Mouse (Mus musculus): ENCODE data around the gene Rhcg. TPM values are rescaled to one million over a fixed set of nuclear protein-coding genes. Genes with fewer than 3 reads are reported as not detected.
A peak's percentile ranks its signal among the peaks of the same experiment; 100 is the strongest.

Rhcg gene
- polyA plus RNA-seq, 2 experiments = 0.03 TPM; not detected in 1

- H3K9ac ChIP-seq (replicated peaks) = peak within 1 kb of the TSS; percentile 88
- H3K4me1 ChIP-seq (replicated peaks; ENCODE audit: control insufficient read depth in 2 of 2, insufficient read depth in 2 of 2, low read length in 1 of 2) = peaks cover 12 to 16% of the 10 kb centered on the region in 2 experiments
- peaks cover 15% of the 10 kb centered on the region for H3K36me3 ChIP-seq (replicated peaks; ENCODE audit: control insufficient read depth, insufficient read depth, low read depth)
- ATAC-seq (ENCODE audit: insufficient read depth) = peak; percentile 99
- DNase-seq (ENCODE audit: low read depth in 3 of 3, low spot score in 3 of 3) = peak; percentile 97 to 98 (median 97)
- H3K27ac ChIP-seq = no peak within 1 kb of the TSS
- peak within 1 kb of the TSS; percentile 83 to 88 for H3K4me3 ChIP-seq (ENCODE audit: insufficient read depth in 1 of 2, low read depth in 2 of 2, low read length in 2 of 2)
- peak within 1 kb of the TSS; percentile 91 for H3K4me2 ChIP-seq (ENCODE audit: low read depth)
- TF ChIP-seq CTCF (IDR thresholded peaks at IDR 0.05; ENCODE audit: low read depth) = no peak
- under 1% methylated on average over 39 of the region's 39 CpGs for WGBS (ENCODE audit: insufficient replicate concordance)
- no peaks in the 10 kb centered on the region for H3K27me3 ChIP-seq (ENCODE audit: control insufficient read depth, insufficient read depth, low read length)
- H3K9me3 ChIP-seq (ENCODE audit: control insufficient read depth, low read length) = no peaks in the 10 kb centered on the region
Observed at GRCm38 (mm10) chr7:79659578-79660290, 42.3 kb upstream of the Rhcg start, which contains the start of gene Ticrr. Ticrr (plus strand) TSS chr7:79660196.

GRCm38 (mm10) chr7:79654586-79654985 is 37.1 kb upstream of the Rhcg start:
- 36% methylated on average over 1 of the region's 1 CpGs for WGBS (ENCODE audit: insufficient replicate concordance)

GRCm38 (mm10) chr7:79654185-79654584 is 36.7 kb upstream of the Rhcg start:
- DNase-seq (ENCODE audit: low read depth in 3 of 3, low spot score in 3 of 3) (no peak), ATAC-seq (ENCODE audit: insufficient read depth) (no peak)
- TF ChIP-seq EP300 (IDR thresholded peaks at IDR 0.05; ENCODE audit: low read depth) = no peak
- TF ChIP-seq CTCF (IDR thresholded peaks at IDR 0.05; ENCODE audit: low read depth) = no peak
- Histone ChIP-seq H3K9me3 (ENCODE audit: control insufficient read depth, low read length) (no peaks in the 10 kb centered on the region), H3K4me1 (replicated peaks; ENCODE audit: control insufficient read depth in 2 of 2, insufficient read depth in 2 of 2, low read length in 1 of 2) (peaks cover 3 to 5% of the 10 kb centered on the region in 2 experiments), H3K4me2 (ENCODE audit: low read depth) (no peak overlapping the region), H3K9ac (replicated peaks) (no peak overlapping the region), H3K4me3 (ENCODE audit: insufficient read depth in 1 of 2, low read depth in 2 of 2, low read length in 2 of 2) (no peak overlapping the region), H3K27ac (no peak overlapping the region), H3K36me3 (replicated peaks; ENCODE audit: control insufficient read depth, insufficient read depth, low read depth) (no peaks in the 10 kb centered on the region), H3K27me3 (ENCODE audit: control insufficient read depth, insufficient read depth, low read length) (no peaks in the 10 kb centered on the region)
- 64% methylated on average over 1 of the region's 1 CpGs for WGBS (ENCODE audit: insufficient replicate concordance)

More at GRCm38 (mm10) chr7:79654586-79654985, 37.1 kb upstream of the Rhcg start:
- Histone ChIP-seq H3K4me1 (replicated peaks; ENCODE audit: control insufficient read depth in 2 of 2, insufficient read depth in 2 of 2, low read length in 1 of 2) (peaks cover 5 to 7% of the 10 kb centered on the region in 2 experiments), H3K4me3 (ENCODE audit: insufficient read depth in 1 of 2, low read depth in 2 of 2, low read length in 2 of 2) (no peak overlapping the region), H3K36me3 (replicated peaks; ENCODE audit: control insufficient read depth, insufficient read depth, low read depth) (no peaks in the 10 kb centered on the region), H3K9me3 (ENCODE audit: control insufficient read depth, low read length) (no peaks in the 10 kb centered on the region), H3K4me2 (ENCODE audit: low read depth) (no peak overlapping the region), H3K27me3 (ENCODE audit: control insufficient read depth, insufficient read depth, low read length) (no peaks in the 10 kb centered on the region), H3K9ac (replicated peaks) (no peak overlapping the region), H3K27ac (no peak overlapping the region)
- TF ChIP-seq CTCF (IDR thresholded peaks at IDR 0.05; ENCODE audit: low read depth) = no peak
- TF ChIP-seq EP300 (IDR thresholded peaks at IDR 0.05; ENCODE audit: low read depth) = no peak
- DNase-seq (ENCODE audit: low read depth in 3 of 3, low spot score in 3 of 3) (no peak), ATAC-seq (ENCODE audit: insufficient read depth) (no peak)

GRCm38 (mm10) chr7:79649005-79649404 is 31.5 kb upstream of the Rhcg start:
- Histone ChIP-seq H3K9ac (replicated peaks) (no peak overlapping the region), H3K4me3 (ENCODE audit: insufficient read depth in 1 of 2, low read depth in 2 of 2, low read length in 2 of 2) (no peak overlapping the region), H3K4me2 (ENCODE audit: low read depth) (no peak overlapping the region), H3K27ac (no peak overlapping the region), H3K9me3 (ENCODE audit: control insufficient read depth, low read length) (no peaks in the 10 kb centered on the region), H3K4me1 (replicated peaks; ENCODE audit: control insufficient read depth in 2 of 2, insufficient read depth in 2 of 2, low read length in 1 of 2) (no peaks in the 10 kb centered on the region), H3K27me3 (ENCODE audit: control insufficient read depth, insufficient read depth, low read length) (no peaks in the 10 kb centered on the region), H3K36me3 (replicated peaks; ENCODE audit: control insufficient read depth, insufficient read depth, low read depth) (no peaks in the 10 kb centered on the region)
- 2% methylated on average over 3 of the region's 3 CpGs for WGBS (ENCODE audit: insufficient replicate concordance)
- TF ChIP-seq EP300 (IDR thresholded peaks at IDR 0.05; ENCODE audit: low read depth) (no peak), CTCF (IDR thresholded peaks at IDR 0.05; ENCODE audit: low read depth) (peak; percentile 81)
- DNase-seq (ENCODE audit: low read depth in 3 of 3, low spot score in 3 of 3) (no peak), ATAC-seq (ENCODE audit: insufficient read depth) (no peak)

- TF ChIP-seq CTCF (IDR thresholded peaks at IDR 0.05; ENCODE audit: low read depth) (no peak), EP300 (IDR thresholded peaks at IDR 0.05; ENCODE audit: low read depth) (no peak)
- WGBS (ENCODE audit: insufficient replicate concordance) = 48% methylated on average over 3 of the region's 3 CpGs
- H3K9ac ChIP-seq (replicated peaks) = no peak overlapping the region
- DNase-seq (ENCODE audit: low read depth in 3 of 3, low spot score in 3 of 3) (no peak), ATAC-seq (ENCODE audit: insufficient read depth) (no peak)
- no peak overlapping the region for H3K4me2 ChIP-seq (ENCODE audit: low read depth)
- H3K36me3 ChIP-seq (replicated peaks; ENCODE audit: control insufficient read depth, insufficient read depth, low read depth) = no peaks in the 10 kb centered on the region
- H3K9me3 ChIP-seq (ENCODE audit: control insufficient read depth, low read length) = no peaks in the 10 kb centered on the region
- H3K27me3 ChIP-seq (ENCODE audit: control insufficient read depth, insufficient read depth, low read length) = no peaks in the 10 kb centered on the region
- H3K4me1 ChIP-seq (replicated peaks; ENCODE audit: control insufficient read depth in 2 of 2, insufficient read depth in 2 of 2, low read length in 1 of 2) = no peaks in the 10 kb centered on the region
- no peak overlapping the region for H3K4me3 ChIP-seq (ENCODE audit: insufficient read depth in 1 of 2, low read depth in 2 of 2, low read length in 2 of 2)
- no peak overlapping the region for H3K27ac ChIP-seq
Observed at GRCm38 (mm10) chr7:79647233-79647632, 29.8 kb upstream of the Rhcg start.

All from liver, embryonic 14.5 days (tissue).